Comparison of ENCODE assay signal across 8 mouse cellular contexts in the genomic region with DNA sequence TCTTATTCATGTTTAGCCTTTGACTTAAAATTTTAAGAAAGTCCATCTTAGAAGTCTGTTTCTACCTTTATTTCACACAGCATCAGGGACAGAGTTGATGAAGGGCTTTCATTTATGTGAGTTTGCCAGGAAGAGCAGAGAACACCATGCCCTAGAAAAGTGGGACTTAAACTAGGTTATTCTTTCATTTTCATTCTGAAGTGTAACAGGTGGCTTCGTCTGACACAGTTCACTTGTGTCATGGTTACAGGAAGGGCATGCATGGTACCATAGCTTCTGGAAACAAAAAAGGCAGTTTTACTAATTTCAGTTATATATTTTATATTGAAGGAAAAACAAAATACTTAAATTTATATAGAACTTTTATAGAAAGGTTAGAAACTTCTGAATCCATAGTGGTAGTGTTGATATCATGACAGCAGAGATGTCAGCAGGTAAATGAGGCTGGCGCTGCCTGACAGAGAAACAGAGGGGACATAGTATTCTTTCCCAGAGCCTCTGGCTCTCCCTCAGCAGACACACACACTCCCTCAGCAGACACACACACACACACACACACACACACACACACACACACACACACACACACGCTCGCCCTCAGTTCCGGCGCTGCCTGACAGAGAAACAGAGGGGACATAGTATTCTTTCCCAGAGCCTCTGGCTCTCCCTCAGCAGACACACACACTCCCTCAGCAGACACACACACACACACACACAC. TPM values are rescaled to one million over a fixed set of nuclear protein-coding genes. Genes with fewer than 3 reads are reported as not detected.
DNase-seq lines count a peak whose midpoint lies in the region; ATAC-seq and TF ChIP-seq lines count a peak whose summit lies in the region.
"Not testable (repeated sequence)": the region's sequence is repeated elsewhere in the genome, so short reads cannot be mapped to it uniquely, and the experiment has no call there.

No protein-coding gene starts in this region.

- TF ChIP-seq POLR2A in spleen, adult 2 months (IDR thresholded peaks at IDR 0.05; ENCODE audit: low read depth, low read length) = not testable (repeated sequence)

- peaks cover 37% of the 10 kb centered on the region for H3K36me3 ChIP-seq in heart, embryonic 15.5 days
- not testable (repeated sequence) for H3K36me3 ChIP-seq in midbrain, embryonic 11.5 days (ENCODE audit: control insufficient read depth, insufficient read depth, low read length)
- H3K36me3 ChIP-seq in spleen, adult 2 months (ENCODE audit: control insufficient read depth, insufficient read depth, low read length) = peaks cover 16% of the 10 kb centered on the region

- WGBS in heart, embryonic 15.5 days = 58% methylated on average over 6 of the region's 6 CpGs
- 84% methylated on average over 2 of the region's 6 CpGs for WGBS in midbrain, embryonic 11.5 days
- WGBS in spleen, adult 2 months = 27% methylated on average over 6 of the region's 6 CpGs

- ATAC-seq in CD4-positive, CD25-positive, alpha-beta regulatory T cell, adult 4 months = peak; percentile 37
- ATAC-seq in erythroblast, adult 5-6 weeks (replicated peaks; ENCODE audit: low FRiP score, poor library complexity, severe bottlenecking) = 0 out of 2 replicates have a peak, but pooled peaks have one; percentile 4
- peak; percentile 23; the same call in 1 of the 2 replicates for ATAC-seq in heart, embryonic 15.5 days (replicated peaks; ENCODE audit: insufficient number of reproducible peaks, insufficient read depth, low FRiP score, low read depth)
- ATAC-seq in inflammation-experienced regulatory T-cells, adult 6 months = peak; percentile 41
- not testable (repeated sequence) for ATAC-seq in midbrain, embryonic 11.5 days (ENCODE audit: low FRiP score)

- not testable (repeated sequence) for H3K27me3 ChIP-seq in heart, embryonic 15.5 days; midbrain, embryonic 11.5 days (ENCODE audit: control insufficient read depth, insufficient read depth, low read length); spleen, adult 2 months (ENCODE audit: control insufficient read depth, insufficient read depth, low read length)

- not testable (repeated sequence) for H3K9ac ChIP-seq in heart, embryonic 15.5 days; midbrain, embryonic 11.5 days (ENCODE audit: low read length)

- not testable (repeated sequence) for TF ChIP-seq CTCF in layer of hippocampus, adult 2 months (conservative IDR thresholded peaks at IDR 0.05); spleen, adult 2 months (IDR thresholded peaks at IDR 0.05; ENCODE audit: extremely low read depth, insufficient read depth, insufficient read length, insufficient replicate concordance)

- DNase-seq in layer of hippocampus, adult 2 months (ENCODE audit: low spot score in 2 of 2); spleen, adult 2 months (ENCODE audit: low read depth in 1 of 2, low spot score in 2 of 2): not testable (repeated sequence)
- DNase-seq in midbrain, embryonic 11.5 days (ENCODE audit: low spot score, missing footprints) = peak; percentile 28
- DNase-seq in thymus, postnatal 14 days = peak; percentile 45

- H3K27ac ChIP-seq in heart, embryonic 15.5 days; midbrain, embryonic 11.5 days (ENCODE audit: low read depth, low read length): not testable (repeated sequence)
- peak overlapping the region; percentile 68 for H3K27ac ChIP-seq in layer of hippocampus, adult 2 months
- peak overlapping the region; percentile 50; the same call in 1 of the 2 replicates for H3K27ac ChIP-seq in spleen, adult 2 months (ENCODE audit: insufficient read depth, low read length)

- H3K4me3 ChIP-seq in heart, embryonic 15.5 days; layer of hippocampus, adult 2 months; midbrain, embryonic 11.5 days (ENCODE audit: low read depth, low read length); spleen, adult 2 months (ENCODE audit: extremely low read depth, insufficient read depth, insufficient read length): not testable (repeated sequence)

- H3K9me3 ChIP-seq in heart, embryonic 15.5 days (replicated peaks); midbrain, embryonic 11.5 days (ENCODE audit: control insufficient read depth, low read length): not testable (repeated sequence)

- H3K4me2 ChIP-seq in heart, embryonic 15.5 days; midbrain, embryonic 11.5 days: not testable (repeated sequence)

- H3K4me1 ChIP-seq in heart, embryonic 15.5 days (replicated peaks); midbrain, embryonic 11.5 days (ENCODE audit: control insufficient read depth, insufficient read depth, low read length); spleen, adult 2 months (ENCODE audit: control insufficient read depth, insufficient read depth, insufficient read length): not testable (repeated sequence)

RNA-seq across cellular contexts. Expression of a gene that starts 44.1 kb away (rescaled TPM):
- 10 to 100 TPM; 32.6 to 35.3 TPM for polyA plus RNA-seq in CD4-positive, CD25-positive, alpha-beta regulatory T cell, adult 4 months (2017; shearing (Covaris generic))
- 11.7 and 16.9 TPM in 2 replicates for total RNA-seq in erythroblast, adult 5-6 weeks (2015; ENCODE audit: low replicate concordance)
- total RNA-seq in erythroblast, adult 5-6 weeks (2017; ENCODE audit: low replicate concordance) = 25.9 and 29.4 TPM in 2 replicates
- polyA plus RNA-seq in heart, embryonic 15.5 days (2015; fragmentation: Nextera tagmentation; extraction: Ambion mirVana) = 24.9 and 29.6 TPM in 2 replicates
- 10 to 100 TPM; 39.4 to 48.4 (median 39.7) TPM for polyA plus RNA-seq in inflammation-experienced regulatory T-cells, adult 6 months (2017; shearing (Covaris generic))
- 10 to 100 TPM; 34.7 to 37.3 TPM for total RNA-seq in layer of hippocampus, adult 2 months (2021)
- polyA plus RNA-seq in midbrain, embryonic 11.5 days (2014; fragmentation: Nextera tagmentation; extraction: Ambion mirVana) = 31.6 and 32.9 TPM in 2 replicates
- polyA plus RNA-seq in spleen, adult 2 months (2012; rRNA removed) = 9.6 and 10.0 TPM in 2 replicates

RNA-seq across cellular contexts. Expression of a gene that starts 56.6 kb away (rescaled TPM):
- 10 to 100 TPM; 10.9 to 12.8 TPM for polyA plus RNA-seq in CD4-positive, CD25-positive, alpha-beta regulatory T cell, adult 4 months (2017; shearing (Covaris generic))
- total RNA-seq in erythroblast, adult 5-6 weeks (2015; ENCODE audit: low replicate concordance) = 0.42 TPM in 1 of 2 replicates, not detected in the other
- 3.2 TPM in 1 of 2 replicates, not detected in the other for total RNA-seq in erythroblast, adult 5-6 weeks (2017; ENCODE audit: low replicate concordance)
- 4.8 and 7.7 TPM in 2 replicates for polyA plus RNA-seq in heart, embryonic 15.5 days (2015; fragmentation: Nextera tagmentation; extraction: Ambion mirVana)
- polyA plus RNA-seq in inflammation-experienced regulatory T-cells, adult 6 months (2017; shearing (Covaris generic)) = 10 to 100 TPM in 2 of 3 experiments, 1 to 10 TPM in 1; 5.0 to 17.5 (median 11.8) TPM
- total RNA-seq in layer of hippocampus, adult 2 months (2021) = 100 to 1,000 TPM; 119 to 128 TPM
- 28.2 and 32.2 TPM in 2 replicates for polyA plus RNA-seq in midbrain, embryonic 11.5 days (2014; fragmentation: Nextera tagmentation; extraction: Ambion mirVana)
- polyA plus RNA-seq in spleen, adult 2 months (2012; rRNA removed) = 5.9 and 6.2 TPM in 2 replicates
